8 mouse cellular contexts compared by ENCODE assay signal in genomic region chr17:24529007-24529451, GRCm38 (mm10). TPM values are rescaled to one million over a fixed set of nuclear protein-coding genes. Genes with fewer than 3 reads are reported as not detected.
DNase-seq lines count a peak whose midpoint lies in the region; ATAC-seq and TF ChIP-seq lines count a peak whose summit lies in the region.

No protein-coding gene starts in this region.

- no peaks in the 10 kb centered on the region for H3K9me3 ChIP-seq in embryonic facial prominence, embryonic 13.5 days
- H3K9me3 ChIP-seq in hindbrain, embryonic 12.5 days (replicated peaks): no peaks in the 10 kb centered on the region
- H3K9me3 ChIP-seq in limb, embryonic 15.5 days: no peaks in the 10 kb centered on the region
- H3K9me3 ChIP-seq in midbrain, postnatal 0 days (ENCODE audit: low read length): no peaks in the 10 kb centered on the region

- peaks cover 67% of the 10 kb centered on the region for H3K4me1 ChIP-seq in embryonic facial prominence, embryonic 13.5 days
- peaks cover 50% of the 10 kb centered on the region for H3K4me1 ChIP-seq in hindbrain, embryonic 12.5 days
- peaks cover 65% of the 10 kb centered on the region for H3K4me1 ChIP-seq in limb, embryonic 15.5 days
- peaks cover 30% of the 10 kb centered on the region for H3K4me1 ChIP-seq in midbrain, postnatal 0 days (ENCODE audit: insufficient read depth, low read length)

- peak overlapping the region; percentile 92 for H3K9ac ChIP-seq in embryonic facial prominence, embryonic 13.5 days
- H3K9ac ChIP-seq in hindbrain, embryonic 12.5 days: peak overlapping the region; percentile 79
- H3K9ac ChIP-seq in limb, embryonic 15.5 days: peak overlapping the region; percentile 55
- peak overlapping the region; percentile 67 for H3K9ac ChIP-seq in midbrain, postnatal 0 days (replicated peaks; ENCODE audit: low read length, poor library complexity, severe bottlenecking)

- intact Hi-C loops in left cerebral cortex, postnatal 4 days (cut with DNase I): no loop called here

- H3K27me3 ChIP-seq in embryonic facial prominence, embryonic 13.5 days: no peaks in the 10 kb centered on the region
- no peaks in the 10 kb centered on the region for H3K27me3 ChIP-seq in hindbrain, embryonic 12.5 days
- no peaks in the 10 kb centered on the region for H3K27me3 ChIP-seq in limb, embryonic 15.5 days
- no peaks in the 10 kb centered on the region for H3K27me3 ChIP-seq in midbrain, postnatal 0 days (ENCODE audit: insufficient read depth, low read length)

- peak overlapping the region; percentile 77 for H3K4me2 ChIP-seq in embryonic facial prominence, embryonic 13.5 days
- H3K4me2 ChIP-seq in hindbrain, embryonic 12.5 days (replicated peaks): peak overlapping the region; percentile 63
- peak overlapping the region; percentile 64 for H3K4me2 ChIP-seq in limb, embryonic 15.5 days
- peak overlapping the region; percentile 82 for H3K4me2 ChIP-seq in midbrain, postnatal 0 days (ENCODE audit: low read depth, low read length, poor library complexity, severe bottlenecking)

- peaks cover 23% of the 10 kb centered on the region for H3K36me3 ChIP-seq in embryonic facial prominence, embryonic 13.5 days
- H3K36me3 ChIP-seq in hindbrain, embryonic 12.5 days: peaks cover 10% of the 10 kb centered on the region; the same call in 1 of the 2 replicates
- H3K36me3 ChIP-seq in limb, embryonic 15.5 days: peaks cover 10% of the 10 kb centered on the region; the same call in 1 of the 2 replicates
- H3K36me3 ChIP-seq in midbrain, postnatal 0 days (ENCODE audit: insufficient read depth, low read length): peaks cover 5% of the 10 kb centered on the region

- 2% methylated on average over 4 of the region's 4 CpGs for WGBS in embryonic facial prominence, embryonic 13.5 days
- WGBS in hindbrain, embryonic 12.5 days: 2% methylated on average over 4 of the region's 4 CpGs
- 2% methylated on average over 4 of the region's 4 CpGs for WGBS in limb, embryonic 15.5 days
- 2% methylated on average over 4 of the region's 4 CpGs for WGBS in midbrain, postnatal 0 days

- DNase-seq in left cerebral cortex, postnatal 4 days: peak; percentile 82
- DNase-seq in left cerebral cortex, adult 11 months (ENCODE audit: low spot score): no peak
- peak; percentile 48 for DNase-seq in adrenal gland, postnatal 25 days
- peak; percentile 75 for DNase-seq in midbrain, postnatal 0 days (ENCODE audit: low spot score)
- DNase-seq in thymus, postnatal 36 days: peak; percentile 53 to 63

- TF ChIP-seq CTCF in midbrain, postnatal 0 days (IDR thresholded peaks at IDR 0.05): peak; percentile 89

- peak overlapping the region; percentile 91 for H3K27ac ChIP-seq in embryonic facial prominence, embryonic 13.5 days
- H3K27ac ChIP-seq in hindbrain, embryonic 12.5 days: peak overlapping the region; percentile 36
- H3K27ac ChIP-seq in limb, embryonic 15.5 days: peak overlapping the region; percentile 81
- peak overlapping the region; percentile 77 for H3K27ac ChIP-seq in midbrain, postnatal 0 days (ENCODE audit: low read depth, low read length)

- ATAC-seq in embryonic facial prominence, embryonic 13.5 days (ENCODE audit: insufficient number of reproducible peaks, insufficient read depth, low FRiP score, low TSS enrichment, low read depth): no peak
- ATAC-seq in hindbrain, embryonic 12.5 days (ENCODE audit: low FRiP score): no peak
- ATAC-seq in limb, embryonic 15.5 days (ENCODE audit: insufficient number of reproducible peaks, low FRiP score, low TSS enrichment, low read depth): no peak
- no peak for ATAC-seq in midbrain, postnatal 0 days (ENCODE audit: low FRiP score)

- peak overlapping the region; percentile 74 for H3K4me3 ChIP-seq in embryonic facial prominence, embryonic 13.5 days
- H3K4me3 ChIP-seq in hindbrain, embryonic 12.5 days: peak overlapping the region; percentile 58
- peak overlapping the region; percentile 94 for H3K4me3 ChIP-seq in limb, embryonic 15.5 days
- H3K4me3 ChIP-seq in midbrain, postnatal 0 days (ENCODE audit: low read depth, low read length): peak overlapping the region; percentile 84

RNA-seq across cellular contexts. Expression of gene Traf7, which starts 1.3 kb away (rescaled TPM):
- total RNA-seq in left cerebral cortex, postnatal 4 days (2021): 100 to 1,000 TPM; 166 to 172 TPM
- total RNA-seq in adrenal gland, postnatal 25 days (2021): 105 and 133 TPM in 2 replicates
- 96.1 and 97.1 TPM in 2 replicates for polyA plus RNA-seq in embryonic facial prominence, embryonic 13.5 days (2015; fragmentation: Nextera tagmentation; extraction: Ambion mirVana)
- polyA plus RNA-seq in hindbrain, embryonic 12.5 days (2016; fragmentation: Nextera tagmentation; extraction: Ambion mirVana): 86.5 and 87.0 TPM in 2 replicates
- polyA plus RNA-seq in limb, embryonic 15.5 days (2015; fragmentation: Nextera tagmentation; extraction: Ambion mirVana): 89.8 and 104 TPM in 2 replicates
- 175 and 179 TPM in 2 replicates for total RNA-seq in midbrain, postnatal 0 days (2014; rRNA removed)
- 71.4 and 73.6 TPM in 2 replicates for polyA plus RNA-seq in midbrain, postnatal 0 days (2015; fragmentation: Nextera tagmentation; extraction: Ambion mirVana)

RNA-seq across cellular contexts. Expression of gene Rab26, which starts 5.0 kb away (rescaled TPM):
- total RNA-seq in left cerebral cortex, postnatal 4 days (2021): 10 to 100 TPM; 12.2 to 12.5 TPM
- 1.3 and 1.4 TPM in 2 replicates for total RNA-seq in adrenal gland, postnatal 25 days (2021)
- polyA plus RNA-seq in embryonic facial prominence, embryonic 13.5 days (2015; fragmentation: Nextera tagmentation; extraction: Ambion mirVana): 2.8 and 3.3 TPM in 2 replicates
- polyA plus RNA-seq in hindbrain, embryonic 12.5 days (2016; fragmentation: Nextera tagmentation; extraction: Ambion mirVana): 2.1 and 2.8 TPM in 2 replicates
- 3.0 and 3.8 TPM in 2 replicates for polyA plus RNA-seq in limb, embryonic 15.5 days (2015; fragmentation: Nextera tagmentation; extraction: Ambion mirVana)
- 4.4 and 7.6 TPM in 2 replicates for total RNA-seq in midbrain, postnatal 0 days (2014; rRNA removed)
- 15.5 and 17.7 TPM in 2 replicates for polyA plus RNA-seq in midbrain, postnatal 0 days (2015; fragmentation: Nextera tagmentation; extraction: Ambion mirVana)

RNA-seq across cellular contexts. Expression of gene Pkd1, which starts 20.6 kb away (rescaled TPM):
- 10 to 100 TPM; 75.0 to 91.3 TPM for total RNA-seq in left cerebral cortex, postnatal 4 days (2021)
- 45.2 and 65.8 TPM in 2 replicates for total RNA-seq in adrenal gland, postnatal 25 days (2021)
- polyA plus RNA-seq in embryonic facial prominence, embryonic 13.5 days (2015; fragmentation: Nextera tagmentation; extraction: Ambion mirVana): 24.1 and 30.6 TPM in 2 replicates
- 20.5 and 25.5 TPM in 2 replicates for polyA plus RNA-seq in hindbrain, embryonic 12.5 days (2016; fragmentation: Nextera tagmentation; extraction: Ambion mirVana)
- polyA plus RNA-seq in limb, embryonic 15.5 days (2015; fragmentation: Nextera tagmentation; extraction: Ambion mirVana): 32.1 and 37.9 TPM in 2 replicates
- total RNA-seq in midbrain, postnatal 0 days (2014; rRNA removed): 73.6 and 84.3 TPM in 2 replicates
- polyA plus RNA-seq in midbrain, postnatal 0 days (2015; fragmentation: Nextera tagmentation; extraction: Ambion mirVana): 13.6 and 14.5 TPM in 2 replicates

RNA-seq across cellular contexts. Expression of gene Caskin1, which starts 40.6 kb away (rescaled TPM):
- total RNA-seq in left cerebral cortex, postnatal 4 days (2021): 100 to 1,000 TPM; 158 to 180 TPM
- total RNA-seq in adrenal gland, postnatal 25 days (2021): 26.2 and 60.8 TPM in 2 replicates
- polyA plus RNA-seq in embryonic facial prominence, embryonic 13.5 days (2015; fragmentation: Nextera tagmentation; extraction: Ambion mirVana): 3.5 and 5.4 TPM in 2 replicates
- polyA plus RNA-seq in hindbrain, embryonic 12.5 days (2016; fragmentation: Nextera tagmentation; extraction: Ambion mirVana): 24.2 and 25.0 TPM in 2 replicates
- polyA plus RNA-seq in limb, embryonic 15.5 days (2015; fragmentation: Nextera tagmentation; extraction: Ambion mirVana): 2.8 and 3.0 TPM in 2 replicates
- total RNA-seq in midbrain, postnatal 0 days (2014; rRNA removed): 151 and 153 TPM in 2 replicates
- 43.9 and 47.5 TPM in 2 replicates for polyA plus RNA-seq in midbrain, postnatal 0 days (2015; fragmentation: Nextera tagmentation; extraction: Ambion mirVana)

RNA-seq across cellular contexts. Expression of gene Mlst8, which starts 50.2 kb away (rescaled TPM):
- total RNA-seq in left cerebral cortex, postnatal 4 days (2021): 10 to 100 TPM; 33.4 to 39.1 TPM
- 29.7 and 37.3 TPM in 2 replicates for total RNA-seq in adrenal gland, postnatal 25 days (2021)
- 32.5 and 33.2 TPM in 2 replicates for polyA plus RNA-seq in embryonic facial prominence, embryonic 13.5 days (2015; fragmentation: Nextera tagmentation; extraction: Ambion mirVana)
- 35.2 and 36.9 TPM in 2 replicates for polyA plus RNA-seq in hindbrain, embryonic 12.5 days (2016; fragmentation: Nextera tagmentation; extraction: Ambion mirVana)
- polyA plus RNA-seq in limb, embryonic 15.5 days (2015; fragmentation: Nextera tagmentation; extraction: Ambion mirVana): 26.2 and 30.5 TPM in 2 replicates
- 51.8 and 60.8 TPM in 2 replicates for total RNA-seq in midbrain, postnatal 0 days (2014; rRNA removed)
- polyA plus RNA-seq in midbrain, postnatal 0 days (2015; fragmentation: Nextera tagmentation; extraction: Ambion mirVana): 28.4 and 29.5 TPM in 2 replicates

Comparison
In these comparisons a context has a peak if more than half of its experiments do, and no peak if none do; other contexts are left out.
1. H3K27ac ChIP-seq: peak in every context shown above with its lines; median percentile 91 in embryonic facial prominence, embryonic 13.5 days; 81 in limb, embryonic 15.5 days; 77 in midbrain, postnatal 0 days; 36 in hindbrain, embryonic 12.5 days.